Mouse (Mus musculus): ENCODE measurements at regions not wholly inside any gene's neighbourhood (a gene's known extent, or its start where the extent isn't known, plus 50 kb on each side); places are given as distances from the start of the nearest gene placed in this dataset.

DNA sequence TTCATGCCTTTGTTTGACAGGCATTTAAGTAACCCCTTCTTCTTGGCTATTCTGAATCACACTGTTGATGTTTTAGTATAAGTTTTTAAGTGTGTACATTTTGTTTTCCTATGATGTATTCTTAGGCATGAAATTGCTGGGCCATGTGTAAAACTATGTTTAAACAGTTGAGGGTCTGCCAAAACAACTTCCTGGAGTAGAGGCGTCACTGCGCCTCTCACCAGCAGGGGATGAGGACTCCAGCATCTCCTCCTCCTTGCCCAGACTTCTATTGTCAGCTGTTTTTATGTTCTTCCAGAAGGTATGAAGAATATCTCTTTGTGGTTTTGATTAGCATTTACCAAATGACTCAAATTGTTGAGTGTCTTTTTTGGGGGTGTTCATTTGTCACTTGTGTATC is 372.1 kb downstream of the Fam84a start:
- 89% methylated on average over 2 of the region's 2 CpGs for whole genome bisulfite sequencing
- no peak for ATAC-seq (ENCODE audit: low FRiP score, low TSS enrichment)
- no peaks in the 10 kb centered on the region for H3K36me3 ChIP-seq (ENCODE audit: control insufficient read depth, insufficient read depth, low read length)

DNA sequence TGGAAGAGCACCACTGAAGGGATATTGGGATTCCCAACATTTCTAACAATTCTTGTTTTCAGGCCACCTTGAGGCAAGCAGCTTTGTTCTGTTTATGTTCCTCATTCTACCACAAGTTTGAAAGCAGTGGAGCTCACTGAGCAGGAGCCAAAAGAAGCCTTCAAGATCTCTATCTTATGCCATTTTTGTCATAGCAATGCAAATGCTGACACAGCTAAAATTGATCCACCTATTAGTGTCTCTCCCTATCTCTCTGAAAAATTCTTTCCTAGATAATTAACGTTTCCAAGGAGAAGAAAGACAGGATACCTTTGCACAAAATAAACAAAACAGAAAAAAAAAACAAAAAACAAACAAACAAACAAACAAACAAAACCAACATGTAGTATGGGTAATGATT is 375.2 kb downstream of the Fam84a start:
- Histone ChIP-seq H3K36me3 (ENCODE audit: control insufficient read depth, insufficient read depth, low read length) (no peaks in the 10 kb centered on the region), H3K4me2 (replicated peaks; ENCODE audit: low read depth, low read length) (no peak overlapping the region), H3K4me3 (ENCODE audit: low read length) (no peak overlapping the region), H3K27me3 (ENCODE audit: control insufficient read depth, insufficient read depth, low read length) (no peaks in the 10 kb centered on the region), H3K27ac (ENCODE audit: low read depth, low read length) (no peak overlapping the region), H3K4me1 (ENCODE audit: control insufficient read depth, insufficient read depth, low read length) (no peaks in the 10 kb centered on the region), H3K9me3 (ENCODE audit: control insufficient read depth, low read length) (no peaks in the 10 kb centered on the region), H3K9ac (ENCODE audit: low read depth, low read length) (no peak overlapping the region)
- 78% methylated on average over 1 of the region's 1 CpGs for WGBS
- no peak for ATAC-seq (ENCODE audit: low FRiP score, low TSS enrichment)

More for the DNA sequence above, 372.1 kb downstream of the Fam84a start:
- H3K4me1 ChIP-seq (ENCODE audit: control insufficient read depth, insufficient read depth, low read length) = no peaks in the 10 kb centered on the region
- no peaks in the 10 kb centered on the region for H3K9me3 ChIP-seq (ENCODE audit: control insufficient read depth, low read length)
- H3K4me3 ChIP-seq (ENCODE audit: low read length) = no peak overlapping the region
- no peak overlapping the region for H3K4me2 ChIP-seq (replicated peaks; ENCODE audit: low read depth, low read length)
- H3K27ac ChIP-seq (ENCODE audit: low read depth, low read length) = no peak overlapping the region
- H3K9ac ChIP-seq (ENCODE audit: low read depth, low read length) = no peak overlapping the region
- no peaks in the 10 kb centered on the region for H3K27me3 ChIP-seq (ENCODE audit: control insufficient read depth, insufficient read depth, low read length)

- Histone ChIP-seq H3K4me3 (ENCODE audit: low read length) (no peak overlapping the region), H3K4me1 (ENCODE audit: control insufficient read depth, insufficient read depth, low read length) (no peaks in the 10 kb centered on the region), H3K9ac (ENCODE audit: low read depth, low read length) (no peak overlapping the region), H3K36me3 (ENCODE audit: control insufficient read depth, insufficient read depth, low read length) (no peaks in the 10 kb centered on the region), H3K9me3 (ENCODE audit: control insufficient read depth, low read length) (no peaks in the 10 kb centered on the region), H3K27ac (ENCODE audit: low read depth, low read length) (no peak overlapping the region), H3K4me2 (replicated peaks; ENCODE audit: low read depth, low read length) (no peak overlapping the region), H3K27me3 (ENCODE audit: control insufficient read depth, insufficient read depth, low read length) (no peaks in the 10 kb centered on the region)
- ATAC-seq (ENCODE audit: low FRiP score, low TSS enrichment) = no peak
- 90% methylated on average over 2 of the region's 2 CpGs for WGBS
These were observed 382.2 kb downstream of the Fam84a start for GRCm38 (mm10) chr12:13769696-13770095.

GRCm38 (mm10) chr12:13769156-13769555 is 382.7 kb downstream of the Fam84a start:
- WGBS = 91% methylated on average over 4 of the region's 4 CpGs
- H3K36me3 ChIP-seq (ENCODE audit: control insufficient read depth, insufficient read depth, low read length) = no peaks in the 10 kb centered on the region
- H3K4me1 ChIP-seq (ENCODE audit: control insufficient read depth, insufficient read depth, low read length) = no peaks in the 10 kb centered on the region
- H3K4me2 ChIP-seq (replicated peaks; ENCODE audit: low read depth, low read length) = no peak overlapping the region
- H3K27me3 ChIP-seq (ENCODE audit: control insufficient read depth, insufficient read depth, low read length) = no peaks in the 10 kb centered on the region
- H3K27ac ChIP-seq (ENCODE audit: low read depth, low read length) = no peak overlapping the region
- ATAC-seq (ENCODE audit: low FRiP score, low TSS enrichment) = no peak
- H3K4me3 ChIP-seq (ENCODE audit: low read length) = no peak overlapping the region
- H3K9me3 ChIP-seq (ENCODE audit: control insufficient read depth, low read length) = no peaks in the 10 kb centered on the region
- H3K9ac ChIP-seq (ENCODE audit: low read depth, low read length) = no peak overlapping the region

DNA sequence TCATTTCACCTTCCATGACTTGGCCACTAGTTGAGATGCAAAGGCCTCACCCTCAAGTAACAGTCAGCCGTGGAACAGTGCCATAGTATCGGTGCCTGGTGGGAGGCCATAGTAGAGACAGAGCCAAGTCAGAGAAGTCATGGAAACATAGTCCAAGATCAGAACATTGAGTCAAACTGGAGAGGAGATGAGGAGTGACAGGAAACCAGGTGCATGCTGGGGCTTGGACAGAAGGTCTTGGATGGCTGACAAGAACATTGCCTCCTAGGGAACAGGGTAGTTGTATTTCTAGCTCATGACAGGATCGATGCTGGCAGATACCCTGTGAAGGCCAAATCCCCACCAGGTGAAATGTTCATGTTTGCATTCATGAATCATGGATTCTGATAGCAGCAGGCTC is 385.4 kb downstream of the Fam84a start:
- Histone ChIP-seq H3K9ac (ENCODE audit: low read depth, low read length) (no peak overlapping the region), H3K4me3 (ENCODE audit: low read length) (no peak overlapping the region), H3K36me3 (ENCODE audit: control insufficient read depth, insufficient read depth, low read length) (no peaks in the 10 kb centered on the region), H3K27me3 (ENCODE audit: control insufficient read depth, insufficient read depth, low read length) (no peaks in the 10 kb centered on the region), H3K9me3 (ENCODE audit: control insufficient read depth, low read length) (no peaks in the 10 kb centered on the region), H3K4me1 (ENCODE audit: control insufficient read depth, insufficient read depth, low read length) (no peaks in the 10 kb centered on the region), H3K4me2 (replicated peaks; ENCODE audit: low read depth, low read length) (no peak overlapping the region), H3K27ac (ENCODE audit: low read depth, low read length) (no peak overlapping the region)
- no peak for ATAC-seq (ENCODE audit: low FRiP score, low TSS enrichment)
- 88% methylated on average over 3 of the region's 3 CpGs for WGBS

DNA sequence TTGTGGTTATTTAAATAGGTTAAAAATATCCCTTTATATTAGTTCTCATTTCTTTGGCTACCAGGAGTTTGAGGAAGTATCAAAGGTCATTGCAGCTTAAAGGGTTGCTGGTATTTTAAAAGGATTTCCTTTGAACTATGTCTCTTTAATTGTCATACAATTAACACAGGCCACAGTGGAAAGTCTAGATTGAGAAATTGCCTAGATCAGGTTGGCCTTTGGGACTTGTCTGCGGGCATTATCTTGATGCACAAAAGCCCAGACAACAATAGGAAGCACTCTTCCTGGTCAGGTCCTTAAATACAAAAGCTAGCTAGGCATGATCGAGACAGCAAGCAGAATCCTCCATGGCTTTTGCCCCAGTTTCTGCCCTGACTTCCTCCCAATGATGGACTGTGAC is 398.0 kb downstream of the Fam84a start:
- Histone ChIP-seq H3K4me1 (ENCODE audit: control insufficient read depth, insufficient read depth, low read length) (no peaks in the 10 kb centered on the region), H3K9ac (ENCODE audit: low read depth, low read length) (no peak overlapping the region), H3K27me3 (ENCODE audit: control insufficient read depth, insufficient read depth, low read length) (no peaks in the 10 kb centered on the region), H3K4me3 (ENCODE audit: low read length) (no peak overlapping the region), H3K36me3 (ENCODE audit: control insufficient read depth, insufficient read depth, low read length) (no peaks in the 10 kb centered on the region), H3K4me2 (replicated peaks; ENCODE audit: low read depth, low read length) (no peak overlapping the region), H3K27ac (ENCODE audit: low read depth, low read length) (no peak overlapping the region), H3K9me3 (ENCODE audit: control insufficient read depth, low read length) (no peaks in the 10 kb centered on the region)
- ATAC-seq (ENCODE audit: low FRiP score, low TSS enrichment) = no peak
- WGBS = 68% methylated on average over 2 of the region's 2 CpGs

DNA sequence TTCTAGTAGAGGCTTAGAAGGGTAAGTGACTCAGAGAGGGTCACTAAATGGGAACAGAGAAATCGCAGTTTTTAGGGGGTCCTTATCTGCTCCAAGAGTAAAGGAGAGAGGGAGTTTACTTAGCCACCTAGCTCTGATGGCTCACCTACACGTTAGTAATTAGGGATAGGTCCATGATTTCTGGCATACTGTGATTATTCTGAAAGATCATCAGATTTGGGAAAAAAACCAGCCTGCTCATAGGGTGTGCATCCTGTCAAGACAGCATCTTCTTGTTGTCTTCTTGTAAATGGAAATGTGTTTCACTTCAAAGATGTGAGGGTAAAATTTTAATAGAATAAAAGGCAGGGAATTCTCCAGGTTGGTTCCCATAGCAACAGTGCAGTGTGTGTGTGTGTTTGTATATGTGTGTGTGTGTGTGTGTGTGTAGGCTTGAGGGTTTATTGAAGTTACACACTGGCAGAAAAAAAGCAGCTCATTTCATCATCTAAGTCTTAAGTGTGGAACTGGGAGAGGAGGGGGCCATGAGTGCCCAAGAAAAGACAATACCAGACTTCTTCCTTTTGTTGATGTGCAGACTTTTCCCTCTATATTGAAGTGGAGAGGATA is 407.4 kb downstream of the Fam84a start:
- Histone ChIP-seq H3K9ac (ENCODE audit: low read depth, low read length) (no peak overlapping the region), H3K4me3 (ENCODE audit: low read length) (no peak overlapping the region), H3K4me2 (replicated peaks; ENCODE audit: low read depth, low read length) (no peak overlapping the region), H3K36me3 (ENCODE audit: control insufficient read depth, insufficient read depth, low read length) (no peaks in the 10 kb centered on the region), H3K27ac (ENCODE audit: low read depth, low read length) (no peak overlapping the region), H3K27me3 (ENCODE audit: control insufficient read depth, insufficient read depth, low read length) (no peaks in the 10 kb centered on the region), H3K4me1 (ENCODE audit: control insufficient read depth, insufficient read depth, low read length) (no peaks in the 10 kb centered on the region), H3K9me3 (ENCODE audit: control insufficient read depth, low read length) (no peaks in the 10 kb centered on the region)
- ATAC-seq (ENCODE audit: low FRiP score, low TSS enrichment) = no peak
- 77% methylated on average over 2 of the region's 2 CpGs for WGBS

GRCm38 (mm10) chr12:13729901-13730637 is 421.8 kb downstream of the Fam84a start:
- no peak for ATAC-seq (ENCODE audit: low FRiP score, low TSS enrichment)
- Histone ChIP-seq H3K27ac (ENCODE audit: low read depth, low read length) (no peak overlapping the region), H3K9me3 (ENCODE audit: control insufficient read depth, low read length) (no peaks in the 10 kb centered on the region), H3K4me1 (ENCODE audit: control insufficient read depth, insufficient read depth, low read length) (no peaks in the 10 kb centered on the region), H3K36me3 (ENCODE audit: control insufficient read depth, insufficient read depth, low read length) (no peaks in the 10 kb centered on the region), H3K4me3 (ENCODE audit: low read length) (no peak overlapping the region), H3K9ac (ENCODE audit: low read depth, low read length) (no peak overlapping the region), H3K27me3 (ENCODE audit: control insufficient read depth, insufficient read depth, low read length) (no peaks in the 10 kb centered on the region), H3K4me2 (replicated peaks; ENCODE audit: low read depth, low read length) (no peak overlapping the region)
- 77% methylated on average over 2 of the region's 2 CpGs for WGBS

- Histone ChIP-seq H3K4me2 (replicated peaks; ENCODE audit: low read depth, low read length) (no peak overlapping the region), H3K27me3 (ENCODE audit: control insufficient read depth, insufficient read depth, low read length) (no peaks in the 10 kb centered on the region), H3K4me1 (ENCODE audit: control insufficient read depth, insufficient read depth, low read length) (no peaks in the 10 kb centered on the region), H3K27ac (ENCODE audit: low read depth, low read length) (no peak overlapping the region), H3K9ac (ENCODE audit: low read depth, low read length) (no peak overlapping the region), H3K4me3 (ENCODE audit: low read length) (no peak overlapping the region), H3K36me3 (ENCODE audit: control insufficient read depth, insufficient read depth, low read length) (no peaks in the 10 kb centered on the region), H3K9me3 (ENCODE audit: control insufficient read depth, low read length) (no peaks in the 10 kb centered on the region)
- no peak for ATAC-seq (ENCODE audit: low FRiP score, low TSS enrichment)
- WGBS = 59% methylated on average over 4 of the region's 4 CpGs
These were observed 422.9 kb downstream of the Fam84a start for GRCm38 (mm10) chr12:13728986-13729385.

All from kidney, embryonic 14.5 days (tissue).